Mouse (Mus musculus) lung, postnatal 0 days (tissue): ENCODE measurements at regions not wholly inside any gene's neighbourhood (a gene's known extent, or its start where the extent isn't known, plus 50 kb on each side); places are given as distances from the start of the nearest gene placed in this dataset.
A peak's percentile ranks its signal among the peaks of the same experiment; 100 is the strongest.

ENCODE experiments used
- ATAC-seq: fragments of 200-750 bp; cut with Nextera tagmentation; 2 replicates; pipeline ENCODE4 v1.8.0; 2017; ENCODE audit warnings: moderate library complexity
- DNase-seq: peaks from one replicate; pipeline ENCODE4 v3.0.0-alpha.2; 2016; ENCODE audit warnings: low spot score
- H3K27ac ChIP-seq: fragments of 300-500 bp; sonication (generic); 2 replicates; pipeline ENCODE4 v1.5.1; 2014; ENCODE audit warnings: antibody characterized with exemption, mild to moderate bottlenecking, low read length, mixed read lengths
- H3K27me3 ChIP-seq: fragments of 300-500 bp; sonication (generic); replicated peaks from 2 replicates; pipeline ENCODE4 v1.6.1; 2014; ENCODE audit warnings: low read length, mixed read lengths; ENCODE audit not compliant: insufficient read depth
- H3K36me3 ChIP-seq: fragments of 300-500 bp; sonication (generic); 2 replicates; pipeline ENCODE4 v1.6.1; 2014; ENCODE audit warnings: low read length, mixed read lengths; ENCODE audit not compliant: insufficient read depth
- H3K4me1 ChIP-seq: fragments of 300-500 bp; sonication (generic); 2 replicates; pipeline ENCODE4 v1.6.1; 2014; ENCODE audit warnings: antibody characterized with exemption, low read depth, low read length, mixed read lengths; ENCODE audit not compliant: insufficient read depth
- H3K4me2 ChIP-seq: fragments of 300-500 bp; sonication (generic); replicated peaks from 2 replicates; pipeline ENCODE4 v1.6.1; 2014; ENCODE audit warnings: low read depth, mild to moderate bottlenecking, low read length, moderate library complexity, mixed read lengths
- H3K4me3 ChIP-seq: fragments of 300-500 bp; sonication (generic); 2 replicates; pipeline ENCODE4 v1.5.1; 2014; ENCODE audit warnings: low read depth, low read length
- H3K9ac ChIP-seq: fragments of 300-500 bp; sonication (generic); replicated peaks from 2 replicates; pipeline ENCODE4 v1.6.1; 2014; ENCODE audit warnings: low read depth, mild to moderate bottlenecking
- H3K9me3 ChIP-seq: fragments of 300-500 bp; sonication (generic); 2 replicates; pipeline ENCODE4 v1.6.1; 2016; ENCODE audit warnings: low read length, mixed read lengths
- CTCF ChIP-seq: IDR thresholded peaks from 2 replicates; pipeline ENCODE4 v1.5.1; 2016; ENCODE audit warnings: antibody characterized with exemption, mild to moderate bottlenecking
- EP300 ChIP-seq: IDR thresholded peaks from 2 replicates; pipeline ENCODE4 v1.6.1; 2016; ENCODE audit warnings: antibody characterized with exemption, mild to moderate bottlenecking, control low read depth
- WGBS: fragments of 180-500 bp; shearing (Covaris S2); extraction: QIAGEN DNeasy Blood & Tissue Kit; methylation state at CpG from one replicate; pipeline ENCODE4 v1.1.7; 2014; 5-methylcytosine and 5-hydroxymethylcytosine counted together

- no peak overlapping the region for H3K4me3 ChIP-seq
- H3K36me3 ChIP-seq: no peaks in the 10 kb centered on the region
- no peak overlapping the region for H3K9ac ChIP-seq
- TF ChIP-seq CTCF: no peak
- no peak for TF ChIP-seq EP300
- H3K9me3 ChIP-seq: no peaks in the 10 kb centered on the region
- ATAC-seq (no peak), DNase-seq (no peak)
- H3K4me2 ChIP-seq: no peak overlapping the region
- no peaks in the 10 kb centered on the region for H3K27me3 ChIP-seq
- H3K27ac ChIP-seq: no peak overlapping the region
- 58% methylated on average over 1 of the region's 1 CpGs for WGBS
- H3K4me1 ChIP-seq: no peaks in the 10 kb centered on the region
These were observed 313.2 kb upstream of the Actbl2 start for GRCm38 (mm10) chr13:110941587-110941986.

- 62% methylated on average over 4 of the region's 4 CpGs for WGBS
- TF ChIP-seq EP300: no peak
- no peak for TF ChIP-seq CTCF
- no peak for ATAC-seq
These were observed 311.7 kb upstream of the Actbl2 start for GRCm38 (mm10) chr13:110942986-110943644.

GRCm38 (mm10) chr13:110944061-110944460, 310.8 kb upstream of the Actbl2 start:
- Histone ChIP-seq H3K9ac (no peak overlapping the region), H3K4me3 (no peak overlapping the region), H3K27ac (no peak overlapping the region), H3K9me3 (no peaks in the 10 kb centered on the region), H3K4me1 (no peaks in the 10 kb centered on the region), H3K36me3 (no peaks in the 10 kb centered on the region), H3K4me2 (no peak overlapping the region), H3K27me3 (no peaks in the 10 kb centered on the region)
- DNase-seq: peak; percentile 36
- TF ChIP-seq CTCF (no peak), EP300 (no peak)
- WGBS: 49% methylated on average over 4 of the region's 4 CpGs
- no peak for ATAC-seq

More at GRCm38 (mm10) chr13:110942986-110943644, 311.7 kb upstream of the Actbl2 start:
- Histone ChIP-seq H3K36me3 (no peaks in the 10 kb centered on the region), H3K4me3 (no peak overlapping the region), H3K27me3 (no peaks in the 10 kb centered on the region), H3K4me2 (no peak overlapping the region), H3K4me1 (no peaks in the 10 kb centered on the region), H3K9me3 (no peaks in the 10 kb centered on the region), H3K27ac (no peak overlapping the region), H3K9ac (no peak overlapping the region)
- no peak for DNase-seq

- DNase-seq (no peak), ATAC-seq (no peak)
- 86% methylated on average over 5 of the region's 5 CpGs for WGBS
- Histone ChIP-seq H3K9ac (no peak overlapping the region), H3K4me3 (no peak overlapping the region), H3K27ac (no peak overlapping the region), H3K36me3 (no peaks in the 10 kb centered on the region), H3K9me3 (no peaks in the 10 kb centered on the region), H3K27me3 (no peaks in the 10 kb centered on the region), H3K4me2 (no peak overlapping the region), H3K4me1 (no peaks in the 10 kb centered on the region)
- TF ChIP-seq EP300 (no peak), CTCF (no peak)
These were observed 310.1 kb upstream of the Actbl2 start for GRCm38 (mm10) chr13:110944683-110945082.

GRCm38 (mm10) chr13:110960212-110960611, 294.6 kb upstream of the Actbl2 start:
- H3K9me3 ChIP-seq: no peaks in the 10 kb centered on the region
- peak; percentile 41 for DNase-seq
- no peak overlapping the region for H3K27ac ChIP-seq
- no peak overlapping the region for H3K9ac ChIP-seq
- H3K4me3 ChIP-seq: no peak overlapping the region
- no peaks in the 10 kb centered on the region for H3K4me1 ChIP-seq
- no peaks in the 10 kb centered on the region for H3K36me3 ChIP-seq
- H3K27me3 ChIP-seq: no peaks in the 10 kb centered on the region
- ATAC-seq: no peak
- TF ChIP-seq EP300 (no peak), CTCF (no peak)
- no peak overlapping the region for H3K4me2 ChIP-seq
- WGBS: 44% methylated on average over 5 of the region's 5 CpGs

GRCm38 (mm10) chr13:110967109-110967508, 287.7 kb upstream of the Actbl2 start:
- no peak for TF ChIP-seq CTCF
- TF ChIP-seq EP300: peak; percentile 75
- no peaks in the 10 kb centered on the region for H3K9me3 ChIP-seq
- H3K4me2 ChIP-seq: no peak overlapping the region
- 24% methylated on average over 8 of the region's 8 CpGs for WGBS
- peak; percentile 55 for ATAC-seq
- H3K9ac ChIP-seq: no peak overlapping the region
- peaks cover 8% of the 10 kb centered on the region; the same call in 1 of the 2 replicates for H3K4me1 ChIP-seq
- H3K4me3 ChIP-seq: no peak overlapping the region
- H3K27ac ChIP-seq: peak overlapping the region; percentile 32
- H3K36me3 ChIP-seq: no peaks in the 10 kb centered on the region
- DNase-seq: peak; percentile 61
- H3K27me3 ChIP-seq: no peaks in the 10 kb centered on the region
